Mouse (Mus musculus) bone marrow macrophage, adult 2 months (primary cell): ENCODE results near the gene Efcab11. TPM values are rescaled to one million over a fixed set of nuclear protein-coding genes. Genes with fewer than 3 reads are reported as not detected.

Experiments used
- H3K27ac ChIP-seq: 2 replicates; pipeline ENCODE4 v1.5.1; 2012; ENCODE audit warnings: low read depth, low read length; ENCODE audit not compliant: insufficient read depth
- H3K4me1 ChIP-seq: 2 replicates; pipeline ENCODE4 v1.6.1; 2012; ENCODE audit warnings: low read length; ENCODE audit not compliant: control insufficient read depth, insufficient read depth
- H3K4me3 ChIP-seq: 2 replicates; pipeline ENCODE4 v1.5.1; 2012; ENCODE audit warnings: mild to moderate bottlenecking, low read length, moderate library complexity; ENCODE audit not compliant: insufficient read depth
- CTCF ChIP-seq: IDR thresholded peaks from 2 replicates; pipeline ENCODE4 v1.5.1; 2012; ENCODE audit warnings: low read depth, mild to moderate bottlenecking, low read length, moderate library complexity
- POLR2A ChIP-seq: IDR thresholded peaks from 2 replicates; pipeline ENCODE4 v1.6.1; 2012; ENCODE audit warnings: mild to moderate bottlenecking, low read depth, low read length, borderline replicate concordance
- polyA plus RNA-seq: library from polyadenylated mRNA; stranded (reverse); fragments of >200 nt; gene quantifications from 2 replicates; pipeline ENCODE4 v1.2.4, GENCODE M21; 2012; ENCODE audit not compliant: missing spikeins, insufficient read depth, insufficient read length

Gene Efcab11
- polyA plus RNA-seq, 1 experiment, result 3.5 TPM

DNA sequence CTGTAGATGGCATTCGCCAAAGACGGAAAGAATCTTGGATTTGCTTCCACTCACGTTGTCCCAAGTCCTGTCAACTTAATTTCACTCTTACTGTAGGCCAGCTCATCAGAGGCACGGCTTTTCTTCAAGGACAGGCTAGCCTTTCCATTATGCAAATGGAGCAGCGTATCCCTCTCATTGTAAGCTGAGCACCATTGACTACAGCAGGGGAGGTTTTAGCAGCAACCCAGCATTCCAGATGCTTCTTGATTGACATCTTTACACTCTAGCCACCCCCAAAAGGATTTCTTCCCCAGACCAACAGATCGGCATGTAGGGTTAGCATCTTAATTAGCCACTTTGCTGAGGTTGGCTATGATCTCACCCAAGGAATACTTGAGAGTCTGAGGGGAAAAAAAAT lies 231.8 kb downstream of the Efcab11 start:
- Histone ChIP-seq H3K4me1 (peaks cover 2% of the 10 kb centered on the region; the same call in 1 of the 2 replicates), H3K4me3 (no peak overlapping the region)

DNA sequence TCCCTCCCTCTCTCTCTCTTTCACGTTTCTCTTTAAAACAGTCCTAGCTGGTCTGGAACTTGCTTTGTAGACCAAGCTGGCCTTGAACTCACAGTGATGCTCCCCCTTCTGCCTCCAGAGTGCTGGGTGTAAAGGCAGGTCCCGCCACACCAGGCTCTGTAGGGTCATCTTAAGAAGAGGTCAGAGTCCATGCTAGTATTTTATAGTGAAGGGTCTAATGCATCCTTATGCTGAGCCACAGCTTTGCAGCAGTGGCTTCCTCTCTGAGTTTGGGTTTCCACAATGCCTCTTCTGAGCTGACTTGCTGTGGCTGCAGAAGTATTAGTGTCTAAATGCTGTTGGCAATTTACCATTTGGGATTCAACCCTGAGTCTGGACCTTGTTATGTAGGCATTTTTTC lies 234.5 kb downstream of the Efcab11 start:
- TF ChIP-seq CTCF (no peak), POLR2A (no peak)
- Histone ChIP-seq H3K4me3 (no peak overlapping the region), H3K27ac (no peak overlapping the region), H3K4me1 (peaks cover 10% of the 10 kb centered on the region)

More for the DNA sequence above, 231.8 kb downstream of the Efcab11 start:
- TF ChIP-seq POLR2A, result no peak
- TF ChIP-seq CTCF, result no peak
- no peak overlapping the region for H3K27ac ChIP-seq

DNA sequence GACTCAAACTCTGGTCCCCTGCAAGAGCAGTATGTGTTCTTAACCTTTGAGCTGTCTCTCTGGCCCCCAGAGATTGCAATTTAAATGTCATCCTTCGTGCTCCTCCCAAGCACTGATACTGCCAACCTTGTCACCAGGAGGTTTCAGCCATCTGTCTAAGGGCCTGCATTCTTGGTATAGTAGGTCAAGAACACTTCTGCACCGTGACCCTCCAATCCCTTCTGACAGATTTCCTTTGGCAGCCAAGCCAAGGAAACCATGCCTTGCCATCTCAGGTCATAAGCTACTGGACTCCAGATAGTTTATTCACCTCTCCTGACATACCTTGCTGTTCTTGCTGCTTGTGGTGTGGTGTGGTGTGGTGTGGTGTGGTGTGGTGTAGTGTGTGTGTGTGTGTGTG lies 235.5 kb downstream of the Efcab11 start:
- Histone ChIP-seq H3K27ac (no peak overlapping the region), H3K4me3 (no peak overlapping the region), H3K4me1 (peaks cover 10% of the 10 kb centered on the region)
- TF ChIP-seq POLR2A (no peak), CTCF (no peak)

GRCm38 (mm10) chr12:99646556-99647354 lies 237.5 kb downstream of the Efcab11 start:
- no peak overlapping the region for H3K4me3 ChIP-seq
- TF ChIP-seq CTCF (no peak), POLR2A (no peak)
- H3K4me1 ChIP-seq, result peaks cover 13% of the 10 kb centered on the region
- peak overlapping the region; percentile 32; the same call in 1 of the 2 replicates for H3K27ac ChIP-seq

GRCm38 (mm10) chr12:99645418-99645817 lies 238.8 kb downstream of the Efcab11 start:
- Histone ChIP-seq H3K4me1 (peaks cover 16% of the 10 kb centered on the region), H3K4me3 (no peak overlapping the region), H3K27ac (no peak overlapping the region)
- no peak for TF ChIP-seq CTCF
- TF ChIP-seq POLR2A, result no peak

GRCm38 (mm10) chr12:99644966-99645365 lies 239.3 kb downstream of the Efcab11 start:
- H3K27ac ChIP-seq, result no peak overlapping the region
- no peak overlapping the region for H3K4me3 ChIP-seq
- TF ChIP-seq POLR2A (no peak), CTCF (no peak)
- peaks cover 17% of the 10 kb centered on the region for H3K4me1 ChIP-seq

Other genes starting within 250 kb of the Efcab11 start
- gene Tdp1, start 78 bp upstream of the Efcab11 start, polyA plus RNA-seq, result 11.7 and 15.3 TPM in 2 replicates
- 27.7 and 28.3 TPM in 2 replicates for gene Kcnk13, start 80.1 kb upstream of the Efcab11 start, polyA plus RNA-seq
- 164 and 166 TPM in 2 replicates for gene Psmc1, start 225.7 kb upstream of the Efcab11 start, polyA plus RNA-seq